Mouse (Mus musculus) midbrain, embryonic 16.5 days (tissue): Measurements from ENCODE around the gene Cabp4. TPM values are rescaled to one million over a fixed set of nuclear protein-coding genes. Genes with fewer than 3 reads are reported as not detected.

ENCODE experiments used
- ATAC-seq: fragments of 200-750 bp; cut with Nextera tagmentation; 2 replicates; pipeline ENCODE4 v1.8.0; 2017; ENCODE audit warnings: moderate TSS enrichment
- H3K27ac ChIP-seq: fragments of 300-500 bp; sonication (generic); 2 replicates; pipeline ENCODE4 v1.5.1; 2014; ENCODE audit warnings: mild to moderate bottlenecking, low read length, mixed read lengths
- H3K27me3 ChIP-seq: fragments of 300-500 bp; sonication (generic); 2 replicates; pipeline ENCODE4 v1.6.1; 2014; ENCODE audit warnings: low read depth, low read length, mixed read lengths; ENCODE audit not compliant: control insufficient read depth, insufficient read depth
- H3K36me3 ChIP-seq: fragments of 300-500 bp; sonication (generic); 2 replicates; pipeline ENCODE4 v1.6.1; 2014; ENCODE audit warnings: mild to moderate bottlenecking, low read length, moderate library complexity, mixed read lengths; ENCODE audit not compliant: control insufficient read depth, insufficient read depth
- H3K4me1 ChIP-seq: fragments of 300-500 bp; sonication (generic); 2 replicates; pipeline ENCODE4 v1.6.1; 2014; ENCODE audit warnings: mild to moderate bottlenecking, low read length, mixed read lengths; ENCODE audit not compliant: control insufficient read depth, insufficient read depth
- H3K4me2 ChIP-seq: fragments of 300-500 bp; sonication (generic); 2 replicates; pipeline ENCODE4 v1.6.1; 2014; ENCODE audit warnings: mild to moderate bottlenecking, low read length, mixed read lengths
- H3K4me3 ChIP-seq: fragments of 300-500 bp; sonication (generic); 2 replicates; pipeline ENCODE4 v1.5.1; 2014; ENCODE audit warnings: low read depth, mild to moderate bottlenecking, low read length, moderate library complexity, mixed read lengths
- H3K9ac ChIP-seq: fragments of 300-500 bp; sonication (generic); 2 replicates; pipeline ENCODE4 v1.6.1; 2014; ENCODE audit warnings: low read depth, low read length, mixed read lengths
- H3K9me3 ChIP-seq: fragments of 300-500 bp; sonication (generic); replicated peaks from 2 replicates; pipeline ENCODE4 v1.6.1; 2014; ENCODE audit warnings: mild to moderate bottlenecking, low read length, mixed read lengths; ENCODE audit not compliant: control insufficient read depth, poor library complexity, severe bottlenecking
- whole genome bisulfite sequencing: fragments of 180-500 bp; shearing (Covaris S2); extraction: QIAGEN DNeasy Blood & Tissue Kit; methylation state at CpG from one replicate; pipeline ENCODE4 v1.1.7; 2014; 5-methylcytosine and 5-hydroxymethylcytosine counted together
- polyA plus RNA-seq: library from polyadenylated mRNA; unstranded; fragments of >200 nt; fragmentation: Nextera tagmentation; extraction: Ambion mirVana; gene quantifications from 2 replicates; pipeline ENCODE4 v1.2.1, GENCODE M21; 2015

The Cabp4 gene
- polyA plus RNA-seq, 1 experiment from 2014 or later: 0.24 TPM

DNA sequence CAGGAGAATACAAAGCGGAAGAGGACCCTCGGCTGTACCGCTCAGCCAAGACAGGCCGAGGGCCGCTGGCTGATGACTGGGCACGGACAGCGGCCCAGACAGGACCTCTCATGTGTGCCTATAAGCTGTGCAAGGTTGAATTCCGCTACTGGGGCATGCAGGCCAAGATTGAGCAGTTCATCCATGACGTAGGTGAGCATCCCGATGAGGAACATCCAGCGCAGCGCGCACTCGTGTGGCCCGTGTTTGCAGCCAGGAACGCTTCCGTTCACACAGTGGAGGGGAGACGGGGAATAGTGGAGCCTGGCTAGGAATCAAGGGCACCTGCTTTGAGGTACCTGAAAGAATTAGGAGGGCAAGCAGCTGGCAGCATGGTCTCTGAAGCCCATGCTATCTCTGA, 40.5 kb downstream of the Cabp4 start:
- Histone ChIP-seq H3K9ac (no peak overlapping the region), H3K4me1 (peaks cover 31% of the 10 kb centered on the region), H3K27me3 (no peaks in the 10 kb centered on the region), H3K27ac (no peak overlapping the region), H3K36me3 (peaks cover 17% of the 10 kb centered on the region; the same call in 1 of the 2 replicates), H3K4me3 (no peak overlapping the region), H3K9me3 (no peaks in the 10 kb centered on the region), H3K4me2 (no peak overlapping the region)
- WGBS: 91% methylated on average over 18 of the region's 18 CpGs
- no peak for ATAC-seq

DNA sequence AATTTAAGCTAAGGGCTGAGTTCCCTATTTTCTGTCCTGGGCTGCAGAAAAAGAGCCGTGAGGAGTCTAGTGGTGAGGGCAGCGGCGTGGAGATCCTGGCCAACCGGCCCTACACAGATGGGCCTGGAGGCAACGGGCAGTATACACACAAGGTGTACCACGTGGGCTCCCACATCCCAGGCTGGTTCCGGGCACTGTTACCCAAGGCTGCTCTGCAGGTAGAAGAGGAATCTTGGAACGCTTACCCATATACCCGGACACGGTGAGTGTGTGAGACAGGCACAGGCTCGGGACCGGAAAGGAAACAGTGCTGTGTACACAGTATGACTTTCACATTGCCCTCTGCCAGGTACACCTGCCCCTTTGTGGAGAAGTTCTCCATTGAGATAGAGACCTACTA, 41.2 kb downstream of the Cabp4 start:
- Histone ChIP-seq H3K9ac (no peak overlapping the region), H3K27me3 (no peaks in the 10 kb centered on the region), H3K36me3 (peaks cover 15% of the 10 kb centered on the region; the same call in 1 of the 2 replicates), H3K9me3 (no peaks in the 10 kb centered on the region), H3K27ac (no peak overlapping the region), H3K4me3 (no peak overlapping the region), H3K4me2 (no peak overlapping the region), H3K4me1 (peaks cover 37% of the 10 kb centered on the region)
- no peak for ATAC-seq
- 93% methylated on average over 12 of the region's 12 CpGs for WGBS

DNA sequence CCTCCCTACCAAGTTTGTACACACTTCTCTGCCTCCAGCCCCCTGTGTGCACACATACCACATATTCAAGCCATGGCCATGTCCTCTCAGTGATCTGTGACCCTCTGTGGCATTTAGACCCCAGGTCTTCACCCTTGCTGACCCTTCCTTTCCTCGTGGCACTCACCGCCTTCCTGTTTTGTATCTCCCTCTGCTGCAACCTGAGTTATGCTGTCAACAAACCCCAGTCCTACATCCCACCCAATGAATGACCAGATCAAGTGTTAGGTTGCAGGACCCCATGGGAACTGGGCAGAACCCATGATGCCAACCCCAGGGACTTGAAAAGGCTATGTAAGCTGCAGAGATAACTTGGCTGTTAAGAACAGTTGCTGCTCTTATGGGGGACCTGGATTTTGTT, 41.8 kb downstream of the Cabp4 start:
- Histone ChIP-seq H3K4me2 (peak overlapping the region; percentile 62), H3K9ac (no peak overlapping the region; the same call in 1 of the 2 replicates)

DNA sequence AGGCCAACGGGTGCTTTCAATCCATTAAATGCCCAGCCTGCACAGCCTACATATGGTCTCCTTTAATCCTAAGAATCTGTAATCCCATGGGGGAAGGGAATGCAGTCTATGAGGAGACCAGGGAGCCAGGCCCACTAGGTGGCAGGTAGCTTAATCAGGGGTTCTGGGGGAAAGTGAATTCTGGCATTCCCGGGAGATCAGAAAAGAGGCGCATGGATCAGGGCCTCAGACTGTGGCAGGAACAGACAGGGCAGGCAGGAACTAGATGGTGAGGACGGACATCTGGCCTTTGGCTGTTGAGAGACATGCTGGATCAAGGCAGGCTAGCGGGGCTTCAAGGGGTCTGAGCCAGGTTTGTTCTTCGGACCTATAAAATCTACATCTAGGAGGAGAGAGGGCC, 42.4 kb downstream of the Cabp4 start:
- no peaks in the 10 kb centered on the region for H3K9me3 ChIP-seq
- no peaks in the 10 kb centered on the region for H3K27me3 ChIP-seq
- peaks cover 8% of the 10 kb centered on the region; the same call in 1 of the 2 replicates for H3K36me3 ChIP-seq
- WGBS: 45% methylated on average over 6 of the region's 6 CpGs
- H3K27ac ChIP-seq: peak overlapping the region; percentile 76
- ATAC-seq: no peak
- H3K4me3 ChIP-seq: peak overlapping the region; percentile 57
- H3K4me2 ChIP-seq: peak overlapping the region; percentile 62
- peaks cover 39% of the 10 kb centered on the region for H3K4me1 ChIP-seq
- peak overlapping the region; percentile 75 for H3K9ac ChIP-seq

More for the DNA sequence above, 41.8 kb downstream of the Cabp4 start:
- Histone ChIP-seq H3K27me3 (no peaks in the 10 kb centered on the region), H3K9me3 (no peaks in the 10 kb centered on the region), H3K27ac (no peak overlapping the region), H3K4me1 (peaks cover 39% of the 10 kb centered on the region), H3K36me3 (peaks cover 11% of the 10 kb centered on the region; the same call in 1 of the 2 replicates), H3K4me3 (peak overlapping the region; percentile 57; the same call in 1 of the 2 replicates)
- no peak for ATAC-seq
- 90% methylated on average over 2 of the region's 2 CpGs for WGBS

DNA sequence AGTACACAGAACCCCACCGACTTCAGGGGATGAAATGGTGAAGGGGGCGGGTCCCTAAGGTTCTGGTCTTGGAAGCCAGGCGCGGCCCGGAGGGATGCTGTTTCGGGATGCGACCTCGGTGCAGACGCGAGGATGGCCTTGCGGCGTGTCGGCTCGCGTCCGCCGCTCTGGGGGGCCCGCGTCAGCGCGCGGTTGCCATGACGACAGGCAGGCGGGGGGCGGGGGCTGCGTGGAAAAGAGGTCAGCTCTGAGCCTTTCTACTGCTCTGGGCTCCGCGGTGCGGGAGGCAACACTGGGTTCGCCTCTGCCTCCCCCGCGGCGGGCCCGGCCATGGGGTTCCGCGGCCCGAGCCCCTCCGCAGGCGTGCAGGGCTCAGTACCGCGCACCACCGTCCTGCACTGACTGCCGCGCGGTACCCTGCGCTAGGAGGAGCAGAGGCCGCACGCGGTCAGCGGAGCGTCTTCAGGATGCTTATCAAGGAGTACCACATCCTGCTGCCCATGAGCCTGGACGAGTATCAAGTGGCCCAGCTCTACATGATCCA, 43.0 kb downstream of the Cabp4 start:
- Histone ChIP-seq H3K9me3 (no peaks in the 10 kb centered on the region), H3K27me3 (no peaks in the 10 kb centered on the region), H3K4me1 (peaks cover 45% of the 10 kb centered on the region), H3K9ac (peak overlapping the region; percentile 75), H3K27ac (peak overlapping the region; percentile 76), H3K4me3 (peak overlapping the region; percentile 57), H3K4me2 (peak overlapping the region; percentile 62), H3K36me3 (peaks cover 8% of the 10 kb centered on the region; the same call in 1 of the 2 replicates)
- WGBS: under 1% methylated on average over 48 of the region's 52 CpGs
- no peak for ATAC-seq

DNA sequence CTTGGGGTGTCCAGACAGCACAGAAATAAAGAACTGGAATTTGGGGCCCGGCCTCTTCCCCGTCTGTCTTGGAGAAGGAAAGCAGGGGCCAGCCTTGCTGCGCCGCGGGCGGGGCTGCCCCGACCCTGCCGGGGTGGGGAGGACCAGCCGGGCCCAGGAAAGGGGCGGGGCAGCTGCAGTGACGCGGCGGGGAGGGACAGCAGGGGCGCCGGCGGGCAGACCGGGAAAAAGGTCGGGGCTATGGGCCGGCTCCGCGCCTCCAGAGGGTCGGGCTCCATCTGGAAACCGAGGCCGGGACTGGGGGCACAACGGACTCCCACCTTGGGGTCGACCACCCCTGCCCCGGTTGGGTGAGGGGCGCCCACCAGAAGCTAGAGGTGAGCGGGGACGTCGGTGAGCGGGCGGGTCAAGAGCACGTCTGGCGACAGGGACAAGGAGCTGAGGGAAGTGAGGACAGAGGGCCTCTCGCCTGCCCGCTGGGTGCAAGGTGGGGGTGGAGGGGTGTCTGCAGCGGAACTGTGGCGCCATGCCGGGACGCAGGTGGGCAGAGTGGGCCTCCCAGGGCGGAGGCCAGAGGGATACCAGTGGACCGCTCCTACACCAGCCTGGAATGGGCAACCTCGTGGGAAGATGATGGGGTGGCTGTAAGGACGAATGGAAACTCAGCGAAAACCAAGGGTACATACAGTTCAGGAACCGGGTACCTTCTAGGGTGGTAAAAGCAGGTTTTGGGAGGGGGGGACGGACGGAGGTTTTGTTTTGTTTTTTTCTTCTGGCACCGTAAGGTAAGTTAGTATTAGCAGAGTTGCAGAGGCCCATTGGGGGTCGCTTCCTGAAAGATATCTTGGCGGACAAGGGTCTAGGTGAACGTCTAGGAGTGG, 43.8 kb downstream of the Cabp4 start, which contains the start of gene Pitpnm1:
TSS of gene Pitpnm1 (plus strand) at position 162 of the 881 bp plus-strand sequence.
- H3K9me3 ChIP-seq: no peaks in the 10 kb centered on the region
- no peak for ATAC-seq
- H3K4me2 ChIP-seq: peak within 1 kb of the TSS; percentile 62
- H3K36me3 ChIP-seq: peaks cover 5% of the 10 kb centered on the region; the same call in 1 of the 2 replicates
- 2% methylated on average over 51 of the region's 53 CpGs for WGBS
- peak within 1 kb of the TSS; percentile 76 for H3K27ac ChIP-seq
- peak within 1 kb of the TSS; percentile 57 for H3K4me3 ChIP-seq
- H3K4me1 ChIP-seq: peaks cover 46% of the 10 kb centered on the region
- no peaks in the 10 kb centered on the region for H3K27me3 ChIP-seq
- peak within 1 kb of the TSS; percentile 75 for H3K9ac ChIP-seq

DNA sequence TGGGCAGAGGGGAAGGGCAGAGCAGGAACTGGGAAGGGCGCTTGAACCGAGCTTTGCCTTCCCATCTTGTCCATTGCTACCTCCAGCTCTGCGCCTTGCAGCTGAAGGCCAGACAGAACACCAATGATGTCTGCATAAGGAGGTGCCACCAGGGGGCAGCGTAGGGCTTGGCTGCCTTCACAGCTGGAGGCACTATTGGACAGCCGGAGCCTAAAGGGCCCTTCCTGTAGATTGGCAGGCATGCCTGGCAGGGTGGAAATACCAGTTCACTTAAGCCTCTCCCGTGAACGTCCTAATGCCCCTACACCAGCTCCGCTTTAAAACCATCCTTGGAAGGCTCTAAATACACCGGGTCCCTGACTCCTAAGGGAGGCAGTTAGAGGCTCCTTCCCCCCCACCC, 44.8 kb downstream of the Cabp4 start:
- Histone ChIP-seq H3K36me3 (no peaks in the 10 kb centered on the region), H3K4me2 (peak overlapping the region; percentile 14; the same call in 1 of the 2 replicates), H3K4me1 (peaks cover 46% of the 10 kb centered on the region), H3K9me3 (no peaks in the 10 kb centered on the region), H3K27ac (no peak overlapping the region), H3K9ac (peak overlapping the region; percentile 18; the same call in 1 of the 2 replicates), H3K4me3 (no peak overlapping the region), H3K27me3 (no peaks in the 10 kb centered on the region)
- no peak for ATAC-seq
- WGBS: 14% methylated on average over 9 of the region's 9 CpGs

DNA sequence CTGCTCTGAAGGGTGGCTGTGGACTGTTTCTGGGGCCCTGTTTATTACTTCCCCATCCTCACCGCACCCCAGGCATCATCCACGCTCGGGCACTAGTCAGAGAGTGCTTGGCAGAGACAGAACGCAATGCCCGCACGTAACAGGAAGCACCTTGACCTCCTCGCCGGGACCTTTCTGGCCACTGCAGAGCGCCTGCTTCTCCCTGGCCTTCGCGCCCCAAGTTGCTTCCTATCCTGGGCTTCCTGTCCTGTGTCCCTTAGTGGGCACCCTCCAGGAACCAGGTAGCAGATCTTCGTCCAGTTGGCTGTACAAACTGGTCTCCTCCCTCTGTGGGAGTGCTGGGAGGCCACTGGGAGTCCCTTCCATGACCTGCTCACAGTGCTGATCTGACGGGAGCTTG, 45.4 kb downstream of the Cabp4 start:
- Histone ChIP-seq H3K27ac (no peak overlapping the region), H3K9ac (no peak overlapping the region), H3K36me3 (no peaks in the 10 kb centered on the region), H3K4me2 (no peak overlapping the region), H3K9me3 (no peaks in the 10 kb centered on the region), H3K27me3 (no peaks in the 10 kb centered on the region), H3K4me3 (no peak overlapping the region), H3K4me1 (peaks cover 46% of the 10 kb centered on the region)
- no peak for ATAC-seq
- 87% methylated on average over 13 of the region's 13 CpGs for WGBS

DNA sequence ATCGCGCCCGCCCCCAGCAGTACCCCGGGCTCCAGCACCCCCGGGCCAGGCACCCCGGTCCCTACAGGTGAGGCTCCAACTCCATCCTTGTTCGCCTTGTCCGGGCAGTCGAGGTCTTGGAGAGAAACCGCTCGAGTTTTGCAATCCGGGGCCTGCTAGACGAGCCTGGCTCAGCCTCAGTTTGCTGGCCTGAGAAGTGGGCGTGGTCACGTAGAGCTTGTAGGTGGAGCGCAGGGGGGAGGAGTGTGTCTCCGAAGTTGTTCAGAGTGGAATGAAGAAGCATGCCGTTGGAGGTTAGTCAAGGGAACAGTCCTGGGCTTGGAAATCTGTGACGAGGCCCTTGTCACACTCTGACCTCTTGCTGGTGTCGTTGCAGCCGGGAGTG, 46.4 kb downstream of the Cabp4 start:
- Histone ChIP-seq H3K4me3 (peak overlapping the region; percentile 70), H3K27ac (peak overlapping the region; percentile 72), H3K27me3 (no peaks in the 10 kb centered on the region), H3K36me3 (no peaks in the 10 kb centered on the region), H3K4me2 (peak overlapping the region; percentile 90), H3K9me3 (no peaks in the 10 kb centered on the region), H3K9ac (peak overlapping the region; percentile 75), H3K4me1 (peaks cover 46% of the 10 kb centered on the region)
- WGBS: under 1% methylated on average over 21 of the region's 21 CpGs
- peak; percentile 5; the same call in 1 of the 2 replicates for ATAC-seq
